Mouse (Mus musculus) liver, adult 2 months (tissue): ENCODE measurements around the gene Ezr. TPM values are rescaled to one million over a fixed set of nuclear protein-coding genes. Genes with fewer than 3 reads are reported as not detected.

Experiments used
- DNase-seq: peaks from one replicate; pipeline ENCODE4 v3.0.0-alpha.2; 2011; ENCODE audit warnings: low read depth, low spot score; ENCODE audit errors: extremely low read depth
- H3K27ac ChIP-seq: fragments of 200-500 bp; replicated peaks from 2 replicates; pipeline ENCODE4 v1.5.1; 2012; ENCODE audit warnings: low read depth, mild to moderate bottlenecking, control low read depth, inconsistent platforms, low read length; ENCODE audit not compliant: insufficient read depth
- H3K27me3 ChIP-seq: fragments of 200-500 bp; 2 replicates; pipeline ENCODE4 v1.6.1; 2012; ENCODE audit warnings: mild to moderate bottlenecking, moderate library complexity, low read length, inconsistent platforms; ENCODE audit not compliant: control insufficient read depth, insufficient read depth
- H3K36me3 ChIP-seq: fragments of 200-500 bp; 2 replicates; pipeline ENCODE4 v1.6.1; 2012; ENCODE audit warnings: low read length, inconsistent platforms; ENCODE audit not compliant: control insufficient read depth, insufficient read depth
- H3K4me1 ChIP-seq: fragments of 200-500 bp; 2 replicates; pipeline ENCODE4 v1.6.1; 2011; ENCODE audit warnings: low read length; ENCODE audit not compliant: control insufficient read depth, insufficient read depth
- H3K4me3 ChIP-seq: fragments of 200-500 bp; 2 replicates; pipeline ENCODE4 v1.5.1; 2011; ENCODE audit warnings: low read depth, mild to moderate bottlenecking, control low read depth, low read length, moderate library complexity; ENCODE audit not compliant: insufficient read depth
- H3K79me2 ChIP-seq: fragments of 200-500 bp; 2 replicates; pipeline ENCODE4 v1.6.1; 2012; ENCODE audit warnings: inconsistent platforms, mild to moderate bottlenecking, low read length, moderate library complexity; ENCODE audit not compliant: control insufficient read depth, insufficient read depth
- H3K9ac ChIP-seq: fragments of 200-500 bp; 2 replicates; pipeline ENCODE4 v1.6.1; 2012; ENCODE audit warnings: low read depth, mild to moderate bottlenecking, control low read depth, inconsistent platforms, low read length
- CTCF ChIP-seq: fragments of 200-500 bp; IDR thresholded peaks from 2 replicates; pipeline ENCODE4 v1.5.1; 2011; ENCODE audit warnings: low read depth, low read length, control low read depth
- POLR2A ChIP-seq: fragments of 200-500 bp; IDR thresholded peaks from 2 replicates; pipeline ENCODE4 v1.6.1; 2011; ENCODE audit warnings: low read length, control low read depth; ENCODE audit not compliant: insufficient read depth; ENCODE audit errors: extremely low read depth
- WGBS: fragments of 180-500 bp; shearing (Covaris S2); methylation state at CpG from one replicate; pipeline ENCODE4 v1.1.7; 2018; 5-methylcytosine and 5-hydroxymethylcytosine counted together
- polyA plus RNA-seq: library from polyadenylated mRNA; depleted of rRNA; stranded (reverse); fragments of >200 nt; gene quantifications from 2 replicates; pipeline ENCODE4 v1.2.3, GENCODE M21; 2012
- total RNA-seq: library from RNA; depleted of rRNA; stranded (reverse); fragments of >200 nt; gene quantifications from 2 replicates; pipeline ENCODE4 v1.2.3, GENCODE M21; 2014

Ezr gene
- total and polyA plus RNA-seq, 2 experiments: 2.6 to 3.1 TPM

GRCm38 (mm10) chr17:6743039-6743575, 39.5 kb downstream of the Ezr start:
- Histone ChIP-seq H3K27me3 (no peaks in the 10 kb centered on the region), H3K4me1 (no peaks in the 10 kb centered on the region), H3K27ac (no peak overlapping the region), H3K36me3 (no peaks in the 10 kb centered on the region), H3K9ac (no peak overlapping the region), H3K79me2 (no peaks in the 10 kb centered on the region), H3K4me3 (no peak overlapping the region)
- TF ChIP-seq CTCF (no peak), POLR2A (no peak)
- WGBS: 86% methylated on average over 11 of the region's 11 CpGs
- DNase-seq: no peak

GRCm38 (mm10) chr17:6742083-6743038, 40.2 kb downstream of the Ezr start:
- TF ChIP-seq CTCF: no peak
- TF ChIP-seq POLR2A: no peak
- peak; percentile 11 for DNase-seq
- no peak overlapping the region for H3K4me3 ChIP-seq
- H3K27ac ChIP-seq: no peak overlapping the region
- WGBS: 71% methylated on average over 33 of the region's 33 CpGs
- no peak overlapping the region for H3K9ac ChIP-seq
- no peaks in the 10 kb centered on the region for H3K79me2 ChIP-seq
- no peaks in the 10 kb centered on the region for H3K27me3 ChIP-seq
- H3K4me1 ChIP-seq: no peaks in the 10 kb centered on the region
- H3K36me3 ChIP-seq: no peaks in the 10 kb centered on the region

- Histone ChIP-seq H3K4me3 (no peak overlapping the region), H3K79me2 (no peaks in the 10 kb centered on the region), H3K27me3 (no peaks in the 10 kb centered on the region), H3K27ac (no peak overlapping the region), H3K9ac (no peak overlapping the region), H3K4me1 (no peaks in the 10 kb centered on the region), H3K36me3 (no peaks in the 10 kb centered on the region)
- DNase-seq: no peak
- TF ChIP-seq POLR2A (no peak), CTCF (no peak)
- 89% methylated on average over 12 of the region's 12 CpGs for WGBS
Observed at GRCm38 (mm10) chr17:6741271-6741670, 41.3 kb downstream of the Ezr start.

- Histone ChIP-seq H3K4me1 (no peaks in the 10 kb centered on the region), H3K9ac (no peak overlapping the region), H3K27ac (no peak overlapping the region), H3K27me3 (no peaks in the 10 kb centered on the region), H3K4me3 (no peak overlapping the region), H3K36me3 (no peaks in the 10 kb centered on the region), H3K79me2 (no peaks in the 10 kb centered on the region)
- TF ChIP-seq CTCF (no peak), POLR2A (no peak)
- WGBS: 96% methylated on average over 19 of the region's 19 CpGs
- DNase-seq: no peak
Observed at GRCm38 (mm10) chr17:6740331-6741170, 42.0 kb downstream of the Ezr start.

GRCm38 (mm10) chr17:6739756-6740155, 42.8 kb downstream of the Ezr start:
- H3K4me3 ChIP-seq: no peak overlapping the region
- H3K9ac ChIP-seq: no peak overlapping the region
- WGBS: 95% methylated on average over 15 of the region's 15 CpGs
- H3K79me2 ChIP-seq: no peaks in the 10 kb centered on the region
- DNase-seq: no peak
- H3K4me1 ChIP-seq: no peaks in the 10 kb centered on the region
- no peaks in the 10 kb centered on the region for H3K27me3 ChIP-seq
- H3K27ac ChIP-seq: no peak overlapping the region
- no peaks in the 10 kb centered on the region for H3K36me3 ChIP-seq
- TF ChIP-seq CTCF (no peak), POLR2A (no peak)
